Mouse (Mus musculus) G1E (cell line): ENCODE measurements at regions not wholly inside any gene's neighbourhood (a gene's known extent, or its start where the extent isn't known, plus 50 kb on each side); places are given as distances from the start of the nearest gene placed in this dataset.

ENCODE experiments used
- CTCF ChIP-seq: IDR thresholded peaks from 2 replicates; pipeline ENCODE4 v1.5.1; 2012; ENCODE audit warnings: low read depth, low read length, inconsistent platforms, mixed read lengths
- GATA1 ChIP-seq: IDR thresholded peaks from 2 replicates; pipeline ENCODE4 v1.6.1; 2012; ENCODE audit warnings: borderline replicate concordance, low read length, inconsistent platforms, mixed read lengths
- GATA2 ChIP-seq: IDR thresholded peaks from 2 replicates; pipeline ENCODE4 v1.6.1; 2012; ENCODE audit warnings: low read depth, low read length, inconsistent platforms, borderline replicate concordance
- TAL1 ChIP-seq: conservative IDR thresholded peaks from 2 replicates; pipeline ENCODE4 v1.6.1; 2012; ENCODE audit warnings: low read depth, low read length, inconsistent platforms, mixed read lengths

DNA sequence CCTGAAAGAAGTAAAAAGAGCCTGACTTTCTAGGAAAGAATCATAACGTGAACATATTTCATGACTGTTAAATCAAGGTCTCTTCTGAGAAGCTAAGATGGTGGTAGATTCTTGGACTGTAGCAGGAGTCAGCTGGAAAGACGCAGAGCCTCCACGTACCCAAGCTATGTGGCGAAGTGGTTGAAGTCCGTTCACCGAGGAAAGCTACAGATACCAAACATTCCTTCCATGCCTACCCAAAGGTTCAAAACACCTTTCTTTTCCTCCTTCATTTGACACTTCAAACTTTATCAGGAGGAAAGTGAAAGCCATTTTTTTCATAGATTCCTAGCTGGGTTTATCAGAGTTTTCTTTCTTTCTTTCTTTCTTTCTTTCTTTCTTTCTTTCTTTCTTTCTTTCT is 67.5 kb upstream of the Cpeb4 start:
- TF ChIP-seq CTCF (no peak), GATA2 (no peak), GATA1 (no peak), TAL1 (no peak)
